Comparison of ENCODE assay signal across 52 mouse cellular contexts in the genomic region with DNA sequence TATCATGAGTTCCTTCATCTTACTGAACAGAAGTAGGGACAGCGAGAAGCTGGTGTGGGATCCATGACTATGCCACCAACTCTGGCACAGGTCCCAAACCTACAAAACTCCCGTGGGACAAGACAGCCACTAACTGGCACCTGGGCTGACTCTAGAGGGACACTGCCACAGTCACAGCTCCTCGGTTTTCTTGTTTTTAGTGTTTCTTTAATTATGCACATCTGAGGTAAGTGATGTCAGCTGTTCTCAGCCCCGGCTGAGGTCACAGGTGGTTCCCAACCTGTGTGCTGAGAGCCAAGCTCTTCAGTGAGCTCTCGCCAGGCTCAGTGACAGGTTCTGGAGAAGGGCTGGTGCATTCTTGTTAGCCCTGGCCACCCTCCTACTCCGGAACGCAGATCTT. TPM values are rescaled to one million over a fixed set of nuclear protein-coding genes. Genes with fewer than 3 reads are reported as not detected.
"Had no signal": no experiment of that assay in that cellular context is flagged by ENCODE, and none has a peak within 500 bp of the region (broad histone marks: within the 10 kb centered on the region; RNA-seq: fewer than 3 reads in every experiment).

No protein-coding gene starts in this region.

- DNase-seq: heart, postnatal 10 days; heart, postnatal 14 days; heart, postnatal 36 days; heart, postnatal 4 days; kidney, adult 11 months; kidney, adult 18-20 months; kidney, adult 2 months; kidney, adult 8-10 months; kidney, adult 9 months; kidney, postnatal 10 days; kidney, postnatal 14 days; kidney, postnatal 25 days; kidney, postnatal 36 days; kidney, postnatal 4 days; layer of hippocampus, adult 9-11 months; layer of hippocampus, postnatal 36 days had no signal

- H3K4me3 ChIP-seq: heart, embryonic 10.5 days; heart, embryonic 12.5 days; heart, embryonic 13.5 days; heart, embryonic 15.5 days; hindbrain, embryonic 10.5 days; hindbrain, embryonic 12.5 days; hindbrain, embryonic 13.5 days; hindbrain, embryonic 15.5 days; intestine, embryonic 15.5 days; kidney, embryonic 15.5 days; layer of hippocampus, adult 2 months; left cerebral cortex, adult 2 months had no signal

- H3K27me3 ChIP-seq: heart, embryonic 12.5 days; heart, embryonic 13.5 days; heart, embryonic 15.5 days; hindbrain, embryonic 12.5 days; hindbrain, embryonic 13.5 days; hindbrain, embryonic 15.5 days; intestine, embryonic 15.5 days; kidney, embryonic 15.5 days had no signal

- H3K9me3 ChIP-seq: heart, embryonic 10.5 days; heart, embryonic 12.5 days; heart, embryonic 13.5 days; heart, embryonic 15.5 days; hindbrain, embryonic 10.5 days; hindbrain, embryonic 12.5 days; hindbrain, embryonic 13.5 days; hindbrain, embryonic 15.5 days; intestine, embryonic 15.5 days; kidney, embryonic 15.5 days had no signal

- H3K4me2 ChIP-seq: heart, embryonic 11.5 days; heart, embryonic 12.5 days; heart, embryonic 13.5 days; heart, embryonic 15.5 days; hindbrain, embryonic 12.5 days; hindbrain, embryonic 13.5 days; hindbrain, embryonic 14.5 days; hindbrain, embryonic 15.5 days; intestine, embryonic 15.5 days; kidney, embryonic 15.5 days had no signal

- H3K9ac ChIP-seq: heart, embryonic 12.5 days; heart, embryonic 13.5 days; heart, embryonic 15.5 days; hindbrain, embryonic 12.5 days; hindbrain, embryonic 13.5 days; hindbrain, embryonic 14.5 days; hindbrain, embryonic 15.5 days; intestine, embryonic 15.5 days; kidney, embryonic 15.5 days had no signal

- H3K27ac ChIP-seq: heart, embryonic 10.5 days; heart, embryonic 13.5 days; heart, embryonic 15.5 days; hindbrain, embryonic 10.5 days; hindbrain, embryonic 12.5 days; hindbrain, embryonic 13.5 days; hindbrain, embryonic 14.5 days; hindbrain, embryonic 15.5 days; hindbrain, postnatal 0 days; intestine, embryonic 15.5 days; kidney, embryonic 15.5 days; kidney, postnatal 0 days; layer of hippocampus, adult 2 months; left cerebral cortex, adult 2 months had no signal

RNA-seq across cellular contexts. Expression of a gene that starts 35.9 kb away (rescaled TPM):
- polyA plus RNA-seq: inflammation-experienced regulatory T-cells, adult 6 months had no signal

RNA-seq across cellular contexts. Expression of a gene that starts 39.9 kb away (rescaled TPM):
- total RNA-seq: heart, postnatal 10 days; heart, postnatal 14 days; heart, postnatal 25 days; heart, postnatal 36 days; heart, postnatal 4 days; hematopoietic stem cell, adult 5-6 weeks; hindbrain, postnatal 0 days; layer of hippocampus, adult 18-20 months; layer of hippocampus, adult 2 months; layer of hippocampus, adult 8-10 months; layer of hippocampus, postnatal 10 days; layer of hippocampus, postnatal 14 days; layer of hippocampus, postnatal 25 days; layer of hippocampus, postnatal 36 days; left cerebral cortex, adult 18-20 months; left cerebral cortex, adult 2 months had no signal
- polyA plus RNA-seq: heart, embryonic 10.5 days; heart, embryonic 11.5 days; heart, embryonic 12.5 days; heart, embryonic 13.5 days; heart, embryonic 14.5 days; heart, embryonic 15.5 days; heart, embryonic 16.5 days; heart, postnatal 0 days; hindbrain, embryonic 10.5 days; hindbrain, embryonic 11.5 days; hindbrain, embryonic 12.5 days; hindbrain, embryonic 13.5 days; hindbrain, embryonic 14.5 days; hindbrain, embryonic 15.5 days; hindbrain, embryonic 16.5 days; hindbrain, postnatal 0 days; inflammation-experienced regulatory T-cells, adult 6 months; intestine, embryonic 14.5 days; intestine, embryonic 15.5 days; intestine, embryonic 16.5 days; intestine, postnatal 0 days; kidney, adult 2 months; kidney, embryonic 14.5 days; kidney, embryonic 15.5 days; kidney, embryonic 16.5 days; kidney, postnatal 0 days; large intestine, adult 2 months had no signal
